Mouse (Mus musculus) liver, adult 2 months (tissue): Measurements from ENCODE around the gene Irak4.
A peak's percentile ranks its signal among the peaks of the same experiment; 100 is the strongest.

ENCODE experiments used
- CTCF ChIP-seq: fragments of 200-500 bp; IDR thresholded peaks from 2 replicates; pipeline ENCODE4 v1.5.1; 2011; ENCODE audit warnings: low read depth, low read length, control low read depth
- POLR2A ChIP-seq: fragments of 200-500 bp; IDR thresholded peaks from 2 replicates; pipeline ENCODE4 v1.6.1; 2011; ENCODE audit warnings: low read length, control low read depth; ENCODE audit not compliant: insufficient read depth; ENCODE audit errors: extremely low read depth

DNA sequence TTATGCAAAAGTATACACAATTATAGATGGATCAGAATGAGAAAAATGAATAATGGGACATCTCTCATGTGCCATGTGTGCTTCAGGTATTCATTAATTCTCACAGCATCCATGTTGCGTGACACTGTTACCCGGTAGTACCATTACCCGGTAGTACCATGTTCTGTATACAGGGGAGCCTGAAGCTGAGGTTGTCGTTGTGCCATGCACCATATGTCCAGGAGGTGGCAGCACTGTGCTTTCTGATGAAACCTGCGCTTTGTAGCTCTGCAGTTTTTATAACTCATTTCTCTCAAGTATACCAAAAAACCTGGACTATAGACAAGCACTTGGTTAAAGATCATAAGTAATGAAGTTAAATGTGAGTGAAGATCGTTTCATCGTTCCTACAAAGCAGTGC lies 14.0 kb downstream of the Irak4 start:
- TF ChIP-seq CTCF (peak; percentile 88), POLR2A (no peak)
